Mouse (Mus musculus) embryonic fibroblast, embryonic 13.5 days (primary cell): Measurements from ENCODE around the gene 9530003J23Rik.

Source experiments
- CTCF ChIP-seq: IDR thresholded peaks from 2 replicates; pipeline ENCODE4 v1.5.1; 2011; ENCODE audit warnings: mild to moderate bottlenecking, control low read depth, low read length, moderate library complexity, borderline replicate concordance; ENCODE audit not compliant: insufficient read depth
- POLR2A ChIP-seq: IDR thresholded peaks from 2 replicates; pipeline ENCODE4 v1.6.1; 2011; ENCODE audit warnings: low read depth, mild to moderate bottlenecking, control low read depth, low read length, moderate library complexity

DNA sequence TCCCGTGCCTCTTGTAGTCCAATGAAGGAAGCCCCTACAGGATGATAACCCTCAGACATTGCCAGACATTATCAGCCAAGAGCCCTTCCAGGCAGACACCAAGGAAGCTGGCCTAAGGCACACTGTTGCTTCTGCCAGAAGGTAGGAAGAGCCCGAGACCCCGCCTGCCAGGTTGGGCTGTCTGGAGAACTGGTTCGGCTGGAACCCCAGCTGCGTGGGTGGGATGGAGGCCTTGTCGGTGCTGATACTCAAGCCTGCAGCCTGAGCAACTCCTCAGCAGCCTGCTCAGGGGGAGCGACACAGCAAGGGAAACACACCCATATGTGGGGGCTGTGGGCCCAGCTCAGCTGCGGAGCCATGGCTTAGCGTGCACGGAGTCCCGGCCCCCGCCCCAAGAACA, 43.5 kb downstream of the 9530003J23Rik start:
- TF ChIP-seq CTCF = no peak
- no peak for TF ChIP-seq POLR2A
